Mouse (Mus musculus): Measurements from ENCODE around the gene Homer1.

DNA sequence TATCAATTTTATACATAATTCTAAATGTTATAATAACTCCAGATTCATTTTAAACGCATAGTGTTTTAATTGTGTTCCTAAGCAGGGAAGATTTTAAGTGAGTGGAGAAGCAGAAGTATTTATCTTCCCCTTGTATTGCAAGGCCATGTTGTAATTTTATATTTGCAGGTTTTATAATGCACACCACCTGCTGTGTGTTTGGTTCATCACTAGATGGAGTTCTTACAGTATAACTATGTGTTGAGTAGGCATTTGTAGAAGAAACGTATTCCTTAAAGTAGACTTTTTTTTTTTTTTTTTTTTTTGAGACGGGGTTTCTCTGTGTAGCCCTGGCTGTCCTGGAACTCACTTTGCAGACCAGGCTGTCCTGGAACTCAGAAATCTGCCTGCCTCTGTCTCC lies 35.9 kb downstream of the Homer1 start:
- TF ChIP-seq EP300 (optimal IDR thresholded peaks at IDR 0.05) (no peak), CTCF (IDR thresholded peaks at IDR 0.05; ENCODE audit: low read depth) (peak; percentile 59)

All from stomach, postnatal 0 days (tissue).